Mouse (Mus musculus): ENCODE results near the gene Klk8. TPM values are rescaled to one million over a fixed set of nuclear protein-coding genes. Genes with fewer than 3 reads are reported as not detected.

The Klk8 gene
- total RNA-seq (2023), result 123 TPM

DNA sequence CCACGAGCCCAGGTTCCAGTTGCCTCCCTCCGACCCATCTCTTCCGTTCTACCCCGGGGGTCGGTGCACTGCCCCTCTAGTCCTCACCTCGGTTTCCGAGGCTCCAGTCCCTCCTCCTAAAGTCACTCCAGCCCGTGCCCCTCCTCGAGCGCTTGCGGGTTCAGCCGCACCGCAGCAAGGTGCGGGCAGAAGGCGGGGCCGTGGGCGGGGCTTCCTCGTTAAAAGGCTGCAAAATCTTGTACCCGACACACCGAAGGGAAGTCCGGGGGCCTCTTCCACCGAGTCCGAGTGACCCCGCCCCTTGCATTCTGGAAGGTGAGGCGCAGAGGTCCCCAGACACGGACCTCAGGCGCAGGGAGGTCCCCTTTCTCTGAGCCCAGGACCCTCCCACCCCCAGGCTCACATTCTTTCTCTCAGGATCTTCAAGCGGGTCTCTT, at the start of gene Klk8:
Gene Klk8, plus strand, starts transcription at position 245 of the 437 bp plus-strand sequence.

DNA sequence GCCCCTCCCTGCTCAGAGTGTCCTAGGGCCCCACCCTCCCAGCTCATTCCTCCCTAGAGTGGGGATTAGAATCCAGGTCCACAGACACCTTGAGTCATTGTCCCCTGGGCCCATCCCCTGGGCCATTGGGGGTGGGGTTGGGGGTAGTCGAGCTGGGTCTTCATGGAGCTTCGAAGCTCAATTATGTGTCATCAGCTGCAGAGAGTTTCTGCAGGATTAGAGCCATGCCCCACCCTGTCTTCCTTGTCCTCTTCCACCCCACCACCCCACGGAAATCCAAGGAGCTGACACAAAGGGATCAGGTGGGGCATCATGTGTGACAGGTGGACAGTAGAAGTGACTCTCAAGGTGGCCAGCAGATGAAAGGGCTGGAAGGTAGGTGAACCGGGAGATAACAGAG, 28.8 kb upstream of the Klk8 start, which contains the start of gene Klk12:
Gene Klk12, plus strand, starts transcription at position 301 of the 400 bp plus-strand sequence.

DNA sequence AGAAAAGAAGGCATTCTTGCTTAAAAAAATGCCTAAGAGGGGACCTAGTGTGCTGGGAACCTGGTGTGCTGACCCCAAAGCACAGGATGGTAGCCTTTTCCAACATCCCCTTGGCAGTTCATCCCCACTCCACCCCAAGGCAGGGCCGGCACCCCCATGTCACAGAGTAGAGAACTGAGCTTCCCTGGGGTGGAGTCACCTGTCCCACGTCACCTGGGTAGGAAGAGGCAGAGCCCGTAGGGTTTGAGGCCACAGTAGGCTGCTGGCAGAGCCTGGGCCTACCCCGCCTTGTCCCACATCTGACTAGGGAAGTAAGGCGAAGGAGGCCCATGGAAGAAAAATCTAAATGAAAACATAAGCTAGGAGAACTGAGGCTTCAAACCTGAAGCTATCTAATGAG, 23.0 kb upstream of the Klk8 start, which contains the start of gene Klk11:
Gene Klk11, plus strand, starts transcription at position 241 of the 400 bp plus-strand sequence.

GRCm38 (mm10) chr7:43780746-43781145, 16.6 kb upstream of the Klk8 start, which contains the start of gene Klk10:
Klk10 (plus strand) TSS chr7:43781035.

GRCm38 (mm10) chr7:43791591-43791990, 5.8 kb upstream of the Klk8 start, which contains the start of gene Klk9:
Klk9 (plus strand) TSS chr7:43791891.

GRCm38 (mm10) chr7:43810994-43811393, 13.6 kb downstream of the Klk8 start, which contains the start of gene Klk7:
Klk7 (plus strand) TSS chr7:43811294.

GRCm38 (mm10) chr7:43824199-43824598, 26.8 kb downstream of the Klk8 start, which contains the start of gene Klk6:
Klk6 (plus strand) TSS chr7:43824499.

GRCm38 (mm10) chr7:43841701-43842100, 44.3 kb downstream of the Klk8 start, which contains the start of gene Klk5:
Klk5 (plus strand) TSS chr7:43841971.

Other genes starting within 250 kb of the Klk8 start
- gene Zfp658, start 235.3 kb upstream of the Klk8 start, total RNA-seq (2023), result 7.1 TPM
- gene Zfp719, start 218.0 kb upstream of the Klk8 start, total RNA-seq (2023), result 10.3 TPM
- not detected for gene Zfp819, start 190.4 kb upstream of the Klk8 start, total RNA-seq (2023)
- gene Ceacam18, start 162.9 kb upstream of the Klk8 start, total RNA-seq (2023), result not detected
- gene Siglece, start 137.4 kb upstream of the Klk8 start, total RNA-seq (2023), result 2.2 TPM
- 9.4 TPM for gene Ctu1, start 125.6 kb upstream of the Klk8 start, total RNA-seq (2023)
- gene Klk14, start 107.2 kb upstream of the Klk8 start, total RNA-seq (2023), result not detected
- not detected for gene Klk13, start 85.0 kb upstream of the Klk8 start, total RNA-seq (2023)
- not detected for gene Klk12, start 28.7 kb upstream of the Klk8 start, total RNA-seq (2023)
- not detected for gene Klk11, start 23.0 kb upstream of the Klk8 start, total RNA-seq (2023)
- gene Klk10, start 16.5 kb upstream of the Klk8 start, total RNA-seq (2023), result not detected
- gene Klk9, start 5.7 kb upstream of the Klk8 start, total RNA-seq (2023), result not detected
- 0.41 TPM for gene Klk7, start 13.7 kb downstream of the Klk8 start, total RNA-seq (2023)
- not detected for gene Klk6, start 26.9 kb downstream of the Klk8 start, total RNA-seq (2023)
- not detected for gene Klk5, start 44.4 kb downstream of the Klk8 start, total RNA-seq (2023)
- gene Klk4, start 83.6 kb downstream of the Klk8 start, total RNA-seq (2023), result not detected
- gene Klk15, start 136.2 kb downstream of the Klk8 start, total RNA-seq (2023), result not detected
- gene Klk1b8, start 153.1 kb downstream of the Klk8 start, total RNA-seq (2023), result not detected
- gene Klk1b1, start 169.2 kb downstream of the Klk8 start, total RNA-seq (2023), result not detected
- not detected for gene Klk1b9, start 178.5 kb downstream of the Klk8 start, total RNA-seq (2023)
- gene Klk1b11, start 198.3 kb downstream of the Klk8 start, total RNA-seq (2023), result not detected
- gene Klk1b26, start 214.6 kb downstream of the Klk8 start, total RNA-seq (2023), result not detected

Measured in CD4-positive naive resting alpha-beta T cell, adult 57 days (primary cell).